Mouse (Mus musculus): ENCODE data around the gene Sec31a.

- TF ChIP-seq CTCF (IDR thresholded peaks at IDR 0.05; ENCODE audit: low read depth, low read length) = no peak
- no peak for TF ChIP-seq GATA1 (IDR thresholded peaks at IDR 0.05; ENCODE audit: borderline replicate concordance, low read length)
- no peak for TF ChIP-seq TAL1 (conservative IDR thresholded peaks at IDR 0.05; ENCODE audit: low read depth, low read length)
- no peak for TF ChIP-seq POLR2AphosphoS5 (IDR thresholded peaks at IDR 0.05; ENCODE audit: insufficient replicate concordance, low read depth, low read length)
- no peak for TF ChIP-seq GATA2 (IDR thresholded peaks at IDR 0.05; ENCODE audit: borderline replicate concordance, low read depth, low read length)
These were observed 7.6 kb upstream of the Sec31a start for GRCm38 (mm10) chr5:100423626-100424025.
